Mouse (Mus musculus) adrenal gland, adult 18-20 months (tissue): ENCODE data around the gene Jagn1. TPM values are rescaled to one million over a fixed set of nuclear protein-coding genes. Genes with fewer than 3 reads are reported as not detected.

Source experiments
- DNase-seq, 2 experiments: peaks; one replicate each; pipeline ENCODE4 v3.0.0; 2021 to 2022; ENCODE audit warnings: low spot score in 2 of 2
- long read RNA-seq, 2 experiments: library from polyadenylated mRNA; stranded (forward); transcript quantifications; one replicate each; pipeline ENCODE4 v2.0.0; 2021
- total RNA-seq, 2 experiments: library from RNA; stranded (reverse); gene quantifications; 1 replicate in 1 of 2; 2 replicates in 1 of 2; pipeline ENCODE4 v1.2.3; 2021

The Jagn1 gene
- total RNA-seq = 10 to 100 TPM; 47.2 to 49.7 TPM
- long read RNA-seq, experiment 1, transcript Jagn1-201 (2 exons, 1,201 nt) = major isoform, 21 of 23 reads
- long read RNA-seq, experiment 1, partial matches to known transcripts = 0 of 23 reads
- long read RNA-seq, experiment 1, other reads (novel, unspliced or antisense) = 0 of 23 reads
- long read RNA-seq, experiment 2, transcript Jagn1-201 (2 exons, 1,201 nt) = major isoform, 76 of 83 reads
- long read RNA-seq, experiment 2, partial matches to known transcripts = 3 of 83 reads
- long read RNA-seq, experiment 2, other reads (novel, unspliced or antisense) = 2 of 83 reads

GRCm38 (mm10) chr6:113442442-113443090 lies at the start of gene Jagn1:
Gene Jagn1, plus strand, starts transcription at chr6:113442569.
- peak; percentile 88 to 89 for DNase-seq

GRCm38 (mm10) chr6:113393951-113394350 lies 48.4 kb upstream of the Jagn1 start:
- DNase-seq = no peak

- no peak for DNase-seq
Observed at GRCm38 (mm10) chr6:113394811-113395210, 47.6 kb upstream of the Jagn1 start.

GRCm38 (mm10) chr6:113395501-113395900 lies 46.9 kb upstream of the Jagn1 start:
- DNase-seq = no peak

DNA sequence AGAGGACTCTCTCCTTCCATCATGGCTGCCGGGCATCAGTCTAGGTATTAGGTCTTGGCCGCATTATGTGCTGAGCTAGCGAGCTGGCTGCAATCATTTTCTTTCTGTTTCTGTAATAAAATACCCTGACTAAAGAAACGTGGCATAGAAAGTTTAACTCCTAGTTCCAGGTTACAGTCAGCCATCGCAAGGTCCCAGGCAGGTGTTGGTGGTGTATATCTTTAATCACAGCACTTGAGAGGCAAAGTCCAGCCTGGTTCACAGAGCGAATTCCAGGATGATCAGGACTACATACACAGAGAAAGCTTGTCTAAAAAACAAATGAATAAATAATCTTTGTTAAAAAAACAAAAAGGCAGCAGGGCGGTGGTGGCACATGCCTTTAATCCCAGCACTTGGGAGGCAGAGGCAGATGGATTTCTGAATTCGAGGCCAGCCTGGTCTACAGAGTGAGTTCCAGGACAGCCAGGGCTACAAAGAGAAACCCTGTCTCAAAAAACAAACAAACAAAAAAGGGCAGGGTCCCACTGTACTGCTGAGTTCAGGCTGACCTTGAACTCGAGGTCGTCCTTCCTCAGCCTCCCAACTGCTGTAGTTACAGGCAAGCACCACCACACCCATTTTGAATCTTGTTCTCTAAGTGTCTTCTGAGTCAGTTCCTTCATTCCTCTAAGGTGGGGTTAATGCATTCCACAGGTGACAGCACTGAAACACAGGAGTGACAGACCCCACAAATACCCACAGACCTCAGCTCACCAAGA lies 45.9 kb upstream of the Jagn1 start:
- no peak for DNase-seq

- DNase-seq = no peak
Observed at GRCm38 (mm10) chr6:113402094-113402493, 40.3 kb upstream of the Jagn1 start.

DNA sequence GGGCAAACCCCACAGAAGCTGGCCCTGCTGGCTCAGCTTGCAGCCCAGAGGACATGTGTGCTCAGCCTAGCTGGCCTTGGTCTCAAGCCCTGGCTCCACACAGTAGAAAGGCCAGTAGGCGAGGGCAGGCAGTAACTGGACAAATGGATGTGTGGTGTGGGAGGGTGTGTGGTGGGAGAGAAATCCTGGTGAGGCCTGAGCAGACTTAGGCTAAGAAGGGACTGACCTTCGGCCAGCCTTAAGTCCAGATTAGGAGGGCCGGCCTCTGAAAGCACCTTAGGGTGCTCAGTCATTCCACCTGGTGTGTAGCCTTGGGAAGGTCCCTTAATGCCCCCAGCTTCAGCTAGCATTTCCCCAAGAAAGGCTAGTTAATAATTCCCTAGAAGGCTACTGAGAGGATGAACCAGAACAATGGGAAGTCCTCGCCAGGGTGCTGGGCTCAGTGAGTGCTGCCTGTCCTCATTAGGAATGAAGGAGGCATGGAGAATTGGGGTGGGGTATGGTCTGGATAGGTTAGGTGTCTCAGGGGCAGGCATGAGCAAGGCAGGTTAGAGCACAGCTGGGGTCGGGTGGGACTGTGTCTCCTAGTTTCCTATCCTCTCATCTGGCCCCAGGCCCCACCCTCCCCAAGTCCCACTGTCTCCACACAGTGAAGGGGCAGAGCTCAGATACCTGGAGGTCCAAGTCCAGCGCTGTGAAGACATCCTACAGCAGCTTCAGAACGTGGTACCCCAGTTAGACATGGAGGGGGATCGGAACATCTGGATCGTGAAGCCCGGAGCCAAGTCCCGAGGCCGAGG lies 37.5 kb upstream of the Jagn1 start:
- DNase-seq = no peak

DNA sequence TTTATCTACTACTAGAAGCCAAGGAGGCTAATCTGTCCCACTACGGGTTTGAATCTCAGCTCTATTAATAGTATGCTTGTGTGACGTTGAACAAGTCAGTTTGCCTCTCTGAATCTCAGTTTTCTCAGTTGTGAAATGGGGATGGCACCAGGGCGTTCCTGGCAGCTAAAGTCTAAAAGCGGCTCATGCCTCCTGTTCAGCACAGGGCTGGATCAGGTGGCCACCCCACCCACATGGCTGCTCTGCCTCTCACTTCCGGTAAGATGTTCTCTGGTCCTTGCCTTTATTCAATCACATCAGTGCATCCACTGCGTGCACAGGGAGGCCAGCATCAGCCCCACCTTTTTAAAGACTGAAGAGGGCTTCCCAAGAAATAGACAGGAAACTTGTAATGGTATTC lies 36.9 kb upstream of the Jagn1 start:
- DNase-seq = no peak

DNA sequence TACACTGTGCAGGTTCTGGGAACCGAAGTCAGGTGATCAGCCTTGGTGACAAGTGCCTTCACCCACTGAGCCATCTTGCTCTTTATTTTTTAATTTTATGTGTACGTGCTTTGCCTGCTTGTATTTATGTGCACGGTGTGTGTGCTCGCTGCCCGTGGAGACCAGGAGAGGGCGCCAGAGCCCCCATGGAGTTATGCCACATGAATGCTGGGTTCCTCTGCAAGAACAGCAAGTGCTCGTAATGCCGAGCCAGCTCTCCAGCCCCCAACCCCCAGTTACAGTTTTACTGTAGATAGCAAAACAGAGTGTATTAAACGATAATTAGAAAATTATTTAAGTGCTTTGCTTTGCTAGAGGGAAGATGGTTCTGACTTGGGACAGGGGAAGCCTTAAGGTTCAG lies 35.7 kb upstream of the Jagn1 start:
- no peak for DNase-seq

GRCm38 (mm10) chr6:113410001-113410400 lies 32.4 kb upstream of the Jagn1 start:
- DNase-seq = no peak

- no peak for DNase-seq
Observed at GRCm38 (mm10) chr6:113416416-113416815, 26.0 kb upstream of the Jagn1 start.

- no peak for DNase-seq
Observed at GRCm38 (mm10) chr6:113418441-113419198, 23.7 kb upstream of the Jagn1 start.

DNA sequence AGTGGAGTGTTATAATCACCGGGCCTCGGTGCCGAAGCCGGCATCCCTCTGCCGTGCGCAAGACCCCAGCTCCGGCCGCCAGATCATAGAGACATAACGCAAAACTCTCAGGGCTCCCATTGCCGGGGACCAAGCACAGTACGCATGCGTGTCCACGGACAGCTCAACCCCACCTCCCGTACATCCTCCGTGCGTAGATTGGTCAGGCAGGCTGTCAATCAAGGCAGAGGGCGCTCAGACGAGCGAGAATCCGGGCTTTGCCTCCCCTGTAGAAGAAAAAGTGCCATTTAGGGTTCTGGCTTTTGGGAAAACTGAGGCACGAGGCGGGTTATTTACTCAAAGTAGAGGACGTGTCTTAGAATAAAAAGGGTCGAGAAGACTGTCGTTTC lies 23.2 kb upstream of the Jagn1 start, which contains the start of gene Rpusd3:
TSS of gene Rpusd3 (minus strand) at position 142 of the 389 bp plus-strand sequence.
- DNase-seq = peak; percentile 99

DNA sequence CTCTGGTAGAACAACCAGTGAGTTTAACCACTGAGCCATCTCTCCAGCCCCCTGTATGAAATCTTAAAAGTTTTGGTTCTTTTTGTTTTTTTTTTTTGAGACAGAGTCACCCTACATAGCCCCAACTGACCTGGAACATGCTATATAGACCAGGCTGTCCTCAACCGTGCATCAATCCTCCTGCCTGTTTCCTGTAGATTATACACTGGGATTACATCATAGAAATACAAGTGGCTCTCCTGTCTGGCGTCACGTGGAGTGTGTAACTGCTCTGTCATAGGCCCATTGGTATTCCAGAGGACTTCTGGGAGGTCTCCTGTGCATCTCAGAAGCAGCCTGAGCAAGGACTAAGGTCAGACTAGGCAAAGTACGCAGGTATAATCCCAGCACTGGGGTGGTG lies 19.4 kb upstream of the Jagn1 start:
- DNase-seq = no peak

DNA sequence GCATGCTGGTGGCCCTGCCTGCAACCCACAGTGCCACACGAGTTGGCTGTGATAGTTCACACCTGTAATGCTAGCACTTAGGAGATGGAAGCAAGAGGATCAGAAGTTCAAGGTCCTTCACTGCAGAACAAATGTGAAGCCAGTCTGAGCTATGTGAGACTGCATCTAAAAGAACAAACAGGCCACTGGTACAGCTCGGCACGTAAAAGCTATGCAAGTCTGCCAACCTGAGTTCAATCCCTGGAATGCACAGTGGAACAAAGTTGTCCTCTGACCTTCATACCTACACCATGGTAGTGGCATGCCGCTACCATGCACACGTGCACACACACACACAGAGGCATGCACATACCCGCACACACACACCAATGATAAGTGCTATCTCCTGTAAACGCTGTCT lies 18.2 kb upstream of the Jagn1 start:
- no peak for DNase-seq

DNA sequence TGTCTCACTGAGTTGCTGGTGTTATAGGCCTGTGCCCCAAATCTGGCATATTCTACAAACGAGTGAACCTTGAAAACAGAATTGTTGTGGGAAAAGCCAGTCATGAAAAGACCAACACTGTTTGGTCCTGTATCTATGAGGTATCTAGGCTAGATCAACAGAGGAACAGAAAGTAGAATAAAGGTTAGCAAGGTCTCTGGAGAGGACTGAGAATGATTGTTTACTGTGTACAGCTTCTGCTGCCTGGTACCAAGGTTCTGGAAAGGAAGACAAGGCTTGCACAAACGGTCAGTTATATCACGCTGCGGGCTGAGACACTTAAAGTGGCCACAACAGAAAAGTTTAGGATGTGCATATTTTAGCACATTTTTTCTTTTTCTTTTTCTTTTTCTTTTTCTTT lies 15.7 kb upstream of the Jagn1 start:
- DNase-seq = no peak

GRCm38 (mm10) chr6:113427397-113427796 lies 15.0 kb upstream of the Jagn1 start:
- no peak for DNase-seq

- no peak for DNase-seq
Observed at GRCm38 (mm10) chr6:113428006-113428405, 14.4 kb upstream of the Jagn1 start.

- DNase-seq = no peak
Observed at GRCm38 (mm10) chr6:113429965-113430364, 12.4 kb upstream of the Jagn1 start.

DNA sequence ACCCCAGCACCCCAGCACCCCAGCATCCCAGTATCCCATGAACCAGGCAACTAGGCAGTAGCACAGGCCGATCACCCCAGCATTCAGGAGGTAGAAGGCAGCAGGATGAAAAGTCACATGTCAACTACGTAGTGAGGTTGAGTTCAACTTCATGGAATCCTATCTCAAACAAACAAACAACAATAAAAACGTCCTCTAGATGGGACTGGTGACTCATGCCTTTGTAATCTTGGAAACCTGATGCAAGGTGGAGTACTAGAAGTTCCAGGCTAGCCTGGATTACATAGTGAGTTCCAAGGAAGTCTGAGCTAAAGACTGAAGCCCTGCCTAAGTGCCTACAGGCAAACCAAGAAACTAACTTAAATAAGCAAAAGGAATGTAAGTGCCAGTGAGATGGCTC lies 11.5 kb upstream of the Jagn1 start:
- no peak for DNase-seq

DNA sequence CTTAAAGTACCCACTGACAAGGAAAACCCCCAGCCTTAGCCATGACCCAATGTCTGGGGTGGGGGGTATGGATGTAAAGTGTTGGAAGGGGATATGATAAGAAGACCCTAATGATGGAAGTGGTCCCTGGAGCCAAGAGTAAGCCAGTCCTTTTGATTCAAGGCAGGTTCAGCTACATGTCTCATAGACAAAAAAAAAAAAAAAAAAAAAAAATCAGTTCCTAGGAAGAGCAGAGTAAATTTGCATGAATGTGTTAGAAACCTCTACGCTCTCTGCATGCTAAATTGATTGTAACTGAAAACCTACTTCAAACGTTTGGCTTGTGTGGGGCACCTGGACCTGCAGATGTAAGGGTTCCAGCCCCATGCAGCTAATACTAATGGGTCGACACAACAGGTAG lies 10.6 kb upstream of the Jagn1 start:
- no peak for DNase-seq
